Mouse (Mus musculus) MEL (cell line): Measurements from ENCODE around the gene Pole3. TPM values are rescaled to one million over a fixed set of nuclear protein-coding genes. Genes with fewer than 3 reads are reported as not detected.

Experiments
- DNase-seq: peaks from one replicate; pipeline ENCODE4 v3.0.0; 2011; ENCODE audit warnings: low read depth, low spot score
- H3K27ac ChIP-seq: 2 replicates; pipeline ENCODE4 v1.5.1; 2012; ENCODE audit warnings: low read depth, mild to moderate bottlenecking, control low read depth, low read length, moderate library complexity; ENCODE audit not compliant: control insufficient read depth
- H3K27me3 ChIP-seq, 2 experiments: fragments of 150-350 bp in 1 of 2; sonication (generic) in 1 of 2; 2 replicates each; pipeline ENCODE4 v1.6.1; 2012; ENCODE audit warnings: low read length in 2 of 2, mild to moderate bottlenecking in 2 of 2, improper control_type of control experiment in 1 of 2, moderate library complexity in 1 of 2; ENCODE audit not compliant: insufficient read depth in 2 of 2, control insufficient read depth in 1 of 2
- H3K36me3 ChIP-seq, 2 experiments: 2 replicates each; pipeline ENCODE4 v1.6.1; 2012 to 2014; ENCODE audit warnings: low read length in 2 of 2, improper control_type of control experiment in 1 of 2, inconsistent platforms in 1 of 2, mild to moderate bottlenecking in 1 of 2; ENCODE audit not compliant: insufficient read depth in 2 of 2, control insufficient read depth in 1 of 2
- H3K4me1 ChIP-seq, 2 experiments: fragments of 150-350 bp in 1 of 2; sonication (generic) in 1 of 2; 2 replicates each; pipeline ENCODE4 v1.6.1; 2012; ENCODE audit warnings: low read length in 2 of 2, improper control_type of control experiment in 1 of 2, mild to moderate bottlenecking in 1 of 2; ENCODE audit not compliant: insufficient read depth in 2 of 2, control insufficient read depth in 1 of 2
- H3K4me3 ChIP-seq, 2 experiments: fragments of 150-350 bp in 1 of 2; sonication (generic) in 1 of 2; 2 replicates each; pipeline ENCODE4 v1.5.1; 2012; ENCODE audit warnings: low read depth in 2 of 2, low read length in 2 of 2, mild to moderate bottlenecking in 2 of 2, moderate library complexity in 2 of 2, control low read depth in 1 of 2, improper control_type of control experiment in 1 of 2; ENCODE audit not compliant: control insufficient read depth in 1 of 2, insufficient read depth in 1 of 2
- H3K79me2 ChIP-seq: 2 replicates; pipeline ENCODE4 v1.6.1; 2012; ENCODE audit warnings: mild to moderate bottlenecking, low read length, moderate library complexity; ENCODE audit not compliant: control insufficient read depth, poor library complexity, insufficient read depth
- H3K9ac ChIP-seq: 2 replicates; pipeline ENCODE4 v1.6.1; 2012; ENCODE audit warnings: low read depth, mild to moderate bottlenecking, control low read depth, low read length, moderate library complexity; ENCODE audit not compliant: control insufficient read depth, poor library complexity, severe bottlenecking
- H3K9me3 ChIP-seq: fragments of 150-350 bp; sonication (generic); replicated peaks from 2 replicates; pipeline ENCODE4 v1.6.1; 2012; ENCODE audit warnings: mild to moderate bottlenecking, low read length, improper control_type of control experiment, moderate library complexity; ENCODE audit not compliant: insufficient read depth
- BHLHE40 ChIP-seq: IDR thresholded peaks from 2 replicates; pipeline ENCODE4 v1.6.1; 2012; ENCODE audit warnings: low read depth, mild to moderate bottlenecking, inconsistent platforms, low read length, improper control_type of control experiment, borderline replicate concordance
- CHD2 ChIP-seq: IDR thresholded peaks from 2 replicates; pipeline ENCODE4 v1.6.1; 2011; ENCODE audit warnings: low read length, improper control_type of control experiment
- CTCF ChIP-seq, 3 experiments: IDR thresholded peaks in 2 of 3; conservative IDR thresholded peaks in 1 of 3; 2 replicates each; pipeline ENCODE4 v1.5.1; 2011 to 2012; ENCODE audit warnings: low read length in 3 of 3, low read depth in 2 of 3, mild to moderate bottlenecking in 2 of 3, improper control_type of control experiment in 1 of 3, inconsistent platforms in 1 of 3, mixed read lengths in 1 of 3, moderate library complexity in 1 of 3; ENCODE audit not compliant: control insufficient read depth in 1 of 3, insufficient read depth in 1 of 3, poor library complexity in 1 of 3, severe bottlenecking in 1 of 3
- EP300 ChIP-seq, 2 experiments: IDR thresholded peaks; 2 replicates each; pipeline ENCODE4 v1.6.1; 2011; ENCODE audit warnings: improper control_type of control experiment in 2 of 2, low read length in 2 of 2, low read depth in 1 of 2, mild to moderate bottlenecking in 1 of 2
- ETS1 ChIP-seq: IDR thresholded peaks from 2 replicates; pipeline ENCODE4 v1.6.1; 2012; ENCODE audit warnings: low read depth, mild to moderate bottlenecking, inconsistent platforms, low read length, improper control_type of control experiment, moderate library complexity
- GABPA ChIP-seq: IDR thresholded peaks from 2 replicates; pipeline ENCODE4 v1.6.1; 2012; ENCODE audit warnings: low read depth, mild to moderate bottlenecking, inconsistent platforms, low read length, improper control_type of control experiment, moderate library complexity
- GATA1 ChIP-seq: IDR thresholded peaks from 2 replicates; pipeline ENCODE4 v1.6.1; 2011; ENCODE audit warnings: low read depth, low read length, improper control_type of control experiment
- HCFC1 ChIP-seq: IDR thresholded peaks from 2 replicates; pipeline ENCODE4 v1.6.1; 2012; ENCODE audit warnings: low read depth, mild to moderate bottlenecking, inconsistent platforms, low read length, improper control_type of control experiment, moderate library complexity
- JUND ChIP-seq: IDR thresholded peaks from 2 replicates; pipeline ENCODE4 v1.6.1; 2011; ENCODE audit warnings: low read depth, mild to moderate bottlenecking, improper control_type of control experiment, low read length
- MAFK ChIP-seq: IDR thresholded peaks from 2 replicates; pipeline ENCODE4 v1.6.1; 2011; ENCODE audit warnings: low read depth, mild to moderate bottlenecking, low read length, improper control_type of control experiment, borderline replicate concordance
- MAX ChIP-seq: IDR thresholded peaks from 2 replicates; pipeline ENCODE4 v1.6.1; 2011; ENCODE audit warnings: low read length, improper control_type of control experiment
- MXI1 ChIP-seq: IDR thresholded peaks from 2 replicates; pipeline ENCODE4 v1.6.1; 2011; ENCODE audit warnings: mild to moderate bottlenecking, low read depth, low read length, improper control_type of control experiment
- MYB ChIP-seq: IDR thresholded peaks from 2 replicates; pipeline ENCODE4 v1.6.1; 2011; ENCODE audit warnings: mild to moderate bottlenecking, low read depth, low read length, improper control_type of control experiment
- MYC ChIP-seq: IDR thresholded peaks from 2 replicates; pipeline ENCODE4 v1.6.1; 2011; ENCODE audit warnings: low read depth, mild to moderate bottlenecking, low read length, improper control_type of control experiment, moderate library complexity
- NELFE ChIP-seq: IDR thresholded peaks from 2 replicates; pipeline ENCODE4 v1.6.1; 2011; ENCODE audit warnings: low read depth, low read length, improper control_type of control experiment
- NRF1 ChIP-seq: IDR thresholded peaks from 2 replicates; pipeline ENCODE4 v1.6.1; 2014; ENCODE audit warnings: low read depth, mild to moderate bottlenecking, inconsistent platforms, low read length, improper control_type of control experiment, moderate library complexity; ENCODE audit not compliant: poor library complexity, insufficient read depth, severe bottlenecking
- POLR2A ChIP-seq, 2 experiments: IDR thresholded peaks; 2 replicates each; pipeline ENCODE4 v1.6.1; 2011 to 2012; ENCODE audit warnings: low read length in 2 of 2, mild to moderate bottlenecking in 2 of 2, control low read depth in 1 of 2, improper control_type of control experiment in 1 of 2, low read depth in 1 of 2, moderate library complexity in 1 of 2; ENCODE audit not compliant: control insufficient read depth in 1 of 2, insufficient read depth in 1 of 2, poor library complexity in 1 of 2
- POLR2AphosphoS2 ChIP-seq: IDR thresholded peaks from 2 replicates; pipeline ENCODE4 v1.6.1; 2011; ENCODE audit warnings: low read length, improper control_type of control experiment
- RCOR1 ChIP-seq: IDR thresholded peaks from 2 replicates; pipeline ENCODE4 v1.6.1; 2012; ENCODE audit warnings: low read depth, mild to moderate bottlenecking, inconsistent platforms, low read length, improper control_type of control experiment
- TAL1 ChIP-seq: IDR thresholded peaks from 2 replicates; pipeline ENCODE4 v1.6.1; 2012; ENCODE audit warnings: mild to moderate bottlenecking, inconsistent platforms, low read length, moderate library complexity, mixed read lengths
- TCF12 ChIP-seq: IDR thresholded peaks from 2 replicates; pipeline ENCODE4 v1.6.1; 2014; ENCODE audit warnings: low read depth, mild to moderate bottlenecking, inconsistent platforms, low read length, improper control_type of control experiment, moderate library complexity
- USF2 ChIP-seq, 2 experiments: IDR thresholded peaks; 2 replicates each; pipeline ENCODE4 v1.6.1; 2011 to 2012; ENCODE audit warnings: improper control_type of control experiment in 2 of 2, low read length in 2 of 2, borderline replicate concordance in 1 of 2, inconsistent platforms in 1 of 2, low read depth in 1 of 2, mild to moderate bottlenecking in 1 of 2; ENCODE audit not compliant: insufficient read depth in 1 of 2
- ZC3H11A ChIP-seq: IDR thresholded peaks from 2 replicates; pipeline ENCODE4 v1.6.1; 2012; ENCODE audit warnings: low read depth, mild to moderate bottlenecking, inconsistent platforms, low read length, improper control_type of control experiment
- ZMIZ1 ChIP-seq: IDR thresholded peaks from 2 replicates; pipeline ENCODE4 v1.6.1; 2012; ENCODE audit warnings: low read depth, mild to moderate bottlenecking, inconsistent platforms, low read length, improper control_type of control experiment, moderate library complexity
- ZNF384 ChIP-seq: IDR thresholded peaks from 2 replicates; pipeline ENCODE4 v1.6.1; 2012; ENCODE audit warnings: low read depth, mild to moderate bottlenecking, inconsistent platforms, low read length, improper control_type of control experiment
- polyA plus RNA-seq, 2 experiments: library from polyadenylated mRNA; stranded (reverse) in 1 of 2; unstranded in 1 of 2; fragments of >175 nt in 1 of 2; fragments of >200 nt in 1 of 2; gene quantifications; 2 replicates each; pipeline versions ENCODE4 v1.2.1 to v1.2.4; 2012; ENCODE audit warnings: low replicate concordance in 2 of 2, low read depth in 1 of 2; ENCODE audit not compliant: insufficient read length in 2 of 2, insufficient read depth in 1 of 2, missing spikeins in 1 of 2
- total RNA-seq: library from RNA; depleted of rRNA; stranded (reverse); fragments of 300-350 nt; gene quantifications from 2 replicates; pipeline ENCODE4 v1.2.3, GENCODE M21; 2012

Pole3 gene
- total and polyA plus RNA-seq, 3 experiments = 63.6 to 103 TPM; not detected in 1

DNA sequence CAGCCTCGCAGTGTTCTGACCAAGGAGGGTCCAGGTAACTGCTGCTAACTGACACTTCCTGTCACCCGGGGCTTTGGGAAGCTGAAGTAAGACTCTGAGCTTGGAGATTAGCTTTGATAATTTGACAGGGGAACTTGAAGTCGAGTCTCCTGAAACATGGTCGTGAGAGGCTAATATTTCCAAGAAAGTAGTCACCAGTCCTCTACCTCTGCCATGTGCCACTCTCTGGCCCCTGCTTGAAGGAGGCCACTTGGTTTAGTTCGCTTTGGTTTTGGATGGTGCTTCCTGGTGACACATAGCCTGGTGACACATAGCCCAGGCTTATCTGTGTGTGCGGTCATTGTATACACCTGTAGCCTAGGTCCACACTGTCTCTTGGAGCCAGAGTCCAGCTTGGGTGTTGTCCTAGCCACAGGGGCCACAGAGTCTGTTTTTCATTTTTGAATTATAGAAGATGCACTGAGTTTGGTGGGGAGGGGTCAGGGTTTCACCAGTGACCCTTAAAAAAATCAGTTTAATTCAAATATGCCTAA is 35.0 kb upstream of the Pole3 start, which contains the start of gene Rgs3:
TSS of gene Rgs3 (plus strand) at position 51 of the 533 bp plus-strand sequence.
- Histone ChIP-seq H3K4me1 (peaks cover 0 to 3% of the 10 kb centered on the region in 2 experiments; a peak in 2 of 4 replicates), H3K27ac (no peak within 1 kb of the TSS)
- TF ChIP-seq TCF12 = no peak
- TF ChIP-seq CHD2 = no peak
- no peak for TF ChIP-seq POLR2AphosphoS2
- no peak for TF ChIP-seq ETS1
- TF ChIP-seq BHLHE40 = no peak
- TF ChIP-seq POLR2A (IDR thresholded peaks at IDR 0.05; ENCODE audit: control insufficient read depth in 1 of 2, insufficient read depth in 1 of 2, low read depth in 1 of 2, low read length in 2 of 2, poor library complexity in 1 of 2) = no peak
- TF ChIP-seq MAX = no peak
- no peak for TF ChIP-seq EP300 (IDR thresholded peaks at IDR 0.05; ENCODE audit: low read depth in 1 of 2, low read length in 2 of 2)
- no peak for TF ChIP-seq ZMIZ1
- TF ChIP-seq JUND = no peak
- TF ChIP-seq, all 39 proteins: peak for 0
- H3K9ac ChIP-seq = no peak within 1 kb of the TSS
- H3K36me3 ChIP-seq = peaks cover 0 to 5% of the 10 kb centered on the region in 2 experiments; a peak in 1 of 4 replicates
- DNase-seq = no peak
- no peaks in the 10 kb centered on the region for H3K79me2 ChIP-seq
- no peak within 1 kb of the TSS for H3K4me3 ChIP-seq
- H3K27me3 ChIP-seq = no peaks in the 10 kb centered on the region
- H3K9me3 ChIP-seq = no peaks in the 10 kb centered on the region

DNA sequence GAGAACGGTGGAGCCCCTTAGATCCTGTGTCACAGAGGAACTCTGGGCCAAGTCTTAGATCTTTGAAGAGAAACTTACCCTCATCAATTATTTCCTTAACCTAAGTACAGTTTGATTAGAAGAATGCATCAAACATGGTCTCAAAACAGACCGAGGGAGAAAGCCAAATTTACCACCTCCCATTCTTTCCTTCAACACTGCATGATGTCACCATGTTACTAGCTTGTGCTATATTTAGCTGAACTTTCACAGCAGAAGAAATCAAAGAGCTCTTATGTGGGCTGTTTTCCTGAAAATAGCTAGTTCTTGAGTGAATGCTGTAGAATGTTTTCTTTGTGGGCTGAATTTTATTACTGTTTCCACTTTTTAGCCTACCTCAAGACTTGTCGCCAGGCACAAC is 32.6 kb upstream of the Pole3 start:
- H3K36me3 ChIP-seq = peaks cover 0 to 5% of the 10 kb centered on the region in 2 experiments; a peak in 1 of 4 replicates
- H3K27ac ChIP-seq = no peak overlapping the region
- H3K4me3 ChIP-seq = no peak overlapping the region
- peaks cover 0 to 3% of the 10 kb centered on the region in 2 experiments; a peak in 2 of 4 replicates for H3K4me1 ChIP-seq
- no peaks in the 10 kb centered on the region for H3K9me3 ChIP-seq
- TF ChIP-seq NELFE (no peak), RCOR1 (no peak), GATA1 (no peak), HCFC1 (no peak)
- H3K79me2 ChIP-seq = no peaks in the 10 kb centered on the region
- no peaks in the 10 kb centered on the region for H3K27me3 ChIP-seq
- no peak for DNase-seq
- no peak overlapping the region for H3K9ac ChIP-seq

DNA sequence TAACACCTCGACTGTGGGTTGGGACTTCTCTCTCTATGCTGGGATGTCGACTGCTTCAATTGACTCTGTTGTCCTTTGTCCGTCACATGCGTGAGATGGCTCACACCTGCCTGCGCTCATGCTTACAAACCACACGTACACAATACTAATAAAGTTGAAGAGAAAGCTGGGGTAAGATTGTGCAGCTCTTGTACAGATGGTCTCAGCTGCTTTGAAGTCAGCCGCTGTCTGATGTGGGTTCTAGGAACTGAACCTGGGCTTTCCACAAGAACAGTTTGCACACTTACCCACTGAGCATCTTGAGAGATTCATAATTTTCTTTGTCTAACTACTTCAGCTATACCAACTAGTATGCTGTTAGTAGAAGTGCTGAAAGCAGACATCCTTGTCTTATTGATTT is 27.1 kb upstream of the Pole3 start:
- Histone ChIP-seq H3K9ac (no peak overlapping the region), H3K27me3 (no peaks in the 10 kb centered on the region; a peak in 1 of 4 replicates), H3K4me1 (no peaks in the 10 kb centered on the region), H3K9me3 (no peaks in the 10 kb centered on the region), H3K27ac (no peak overlapping the region), H3K36me3 (no peaks in the 10 kb centered on the region), H3K4me3 (no peak overlapping the region), H3K79me2 (no peaks in the 10 kb centered on the region)
- no peak for DNase-seq
- TF ChIP-seq RCOR1 = no peak
- TF ChIP-seq ZNF384 = no peak
- no peak for TF ChIP-seq TAL1
- TF ChIP-seq NRF1 = no peak
- TF ChIP-seq CTCF (IDR thresholded peaks at IDR 0.05 in 2 of 3, conservative IDR thresholded peaks at IDR 0.05 in 1 of 3; ENCODE audit: control insufficient read depth in 1 of 3, insufficient read depth in 1 of 3, low read depth in 2 of 3, low read length in 3 of 3, poor library complexity in 1 of 3, severe bottlenecking in 1 of 3) = no peak
- no peak for TF ChIP-seq MYC
- no peak for TF ChIP-seq HCFC1
- TF ChIP-seq NELFE = no peak
- no peak for TF ChIP-seq MYB
- no peak for TF ChIP-seq GABPA
- TF ChIP-seq MAFK = no peak
- no peak for TF ChIP-seq ZC3H11A
- no peak for TF ChIP-seq MXI1
- TF ChIP-seq USF2 (IDR thresholded peaks at IDR 0.05; ENCODE audit: borderline replicate concordance in 1 of 2, insufficient read depth in 1 of 2, low read depth in 1 of 2, low read length in 2 of 2) = no peak
